Mouse (Mus musculus) CH12.LX (cell line): Measurements from ENCODE around the gene Ntng1. TPM values are rescaled to one million over a fixed set of nuclear protein-coding genes. Genes with fewer than 3 reads are reported as not detected.

Experiments used
- DNase-seq: peaks from one replicate; pipeline ENCODE4 v3.0.0-alpha.2; 2013; ENCODE audit errors: extremely low read depth
- H3K27ac ChIP-seq: 2 replicates; pipeline ENCODE4 v1.5.1; 2012; ENCODE audit warnings: low read depth, mild to moderate bottlenecking, control low read depth, moderate library complexity; ENCODE audit not compliant: insufficient read depth
- H3K27me3 ChIP-seq: replicated peaks from 2 replicates; pipeline ENCODE3; 2012; ENCODE audit warnings: inconsistent platforms
- H3K36me3 ChIP-seq, 2 experiments: replicated peaks in 1 of 2; 2 replicates each; pipeline versions ENCODE3 to v1.6.1; 2012; ENCODE audit warnings: inconsistent platforms in 1 of 2, low read length in 1 of 2, mild to moderate bottlenecking in 1 of 2, mixed read lengths in 1 of 2, moderate library complexity in 1 of 2; ENCODE audit not compliant: control insufficient read depth in 1 of 2, insufficient read depth in 1 of 2
- H3K4me1 ChIP-seq, 2 experiments: 2 replicates each; pipeline ENCODE4 v1.6.1; 2012; ENCODE audit warnings: inconsistent platforms in 1 of 2, moderate library complexity in 1 of 2; ENCODE audit not compliant: insufficient read depth in 2 of 2, control insufficient read depth in 1 of 2
- H3K4me2 ChIP-seq: 2 replicates; pipeline ENCODE4 v1.6.1; 2012; ENCODE audit warnings: low read depth, mild to moderate bottlenecking, control low read depth; ENCODE audit not compliant: poor library complexity, insufficient read depth, severe bottlenecking
- H3K4me3 ChIP-seq, 3 experiments: fragments of 150-350 bp in 1 of 3; sonication (generic) in 1 of 3; replicated peaks in 1 of 3; 2 replicates each; pipeline versions ENCODE3 to v1.5.1; 2011 to 2012; ENCODE audit warnings: low read depth in 2 of 3, low read length in 2 of 3, mild to moderate bottlenecking in 2 of 3, moderate library complexity in 2 of 3, control low read depth in 1 of 3, improper control_type of control experiment in 1 of 3, inconsistent platforms in 1 of 3, mixed read lengths in 1 of 3; ENCODE audit not compliant: poor library complexity in 1 of 3
- H3K79me2 ChIP-seq: replicated peaks from 2 replicates; pipeline ENCODE4 v1.6.1; 2012; ENCODE audit warnings: mild to moderate bottlenecking, moderate library complexity; ENCODE audit not compliant: control insufficient read depth, poor library complexity, insufficient read depth, severe bottlenecking; ENCODE audit errors: extremely low read depth
- H3K9ac ChIP-seq: 2 replicates; pipeline ENCODE4 v1.6.1; 2012; ENCODE audit warnings: low read depth, mild to moderate bottlenecking, control low read depth, moderate library complexity; ENCODE audit not compliant: insufficient read depth
- H3K9me3 ChIP-seq: replicated peaks from 2 replicates; pipeline ENCODE3; 2012; ENCODE audit warnings: low read length, inconsistent platforms, mixed read lengths
- BHLHE40 ChIP-seq: IDR thresholded peaks from 2 replicates; pipeline ENCODE4 v1.6.1; 2011; ENCODE audit warnings: mild to moderate bottlenecking, low read depth, low read length, improper control_type of control experiment
- E2F4 ChIP-seq: IDR thresholded peaks from 2 replicates; pipeline ENCODE4 v1.6.1; 2011; ENCODE audit warnings: low read depth, low read length, improper control_type of control experiment; ENCODE audit not compliant: insufficient replicate concordance
- ELF1 ChIP-seq: IDR thresholded peaks from 2 replicates; pipeline ENCODE4 v1.6.1; 2014; ENCODE audit warnings: low read depth, mild to moderate bottlenecking, inconsistent platforms, low read length, improper control_type of control experiment
- EP300 ChIP-seq: IDR thresholded peaks from 2 replicates; pipeline ENCODE4 v1.6.1; 2011; ENCODE audit warnings: low read length, improper control_type of control experiment
- ETS1 ChIP-seq: conservative IDR thresholded peaks from 2 replicates; pipeline ENCODE4 v1.6.1; 2012; ENCODE audit warnings: low read depth, mild to moderate bottlenecking, inconsistent platforms, low read length, improper control_type of control experiment, moderate library complexity
- GABPA ChIP-seq: IDR thresholded peaks from 2 replicates; pipeline ENCODE4 v1.6.1; 2012; ENCODE audit warnings: low read depth, low read length, improper control_type of control experiment, inconsistent platforms; ENCODE audit not compliant: insufficient replicate concordance
- HCFC1 ChIP-seq: IDR thresholded peaks from 2 replicates; pipeline ENCODE4 v1.6.1; 2012; ENCODE audit warnings: low read depth, mild to moderate bottlenecking, inconsistent platforms, low read length, improper control_type of control experiment
- IRF4 ChIP-seq: IDR thresholded peaks from 2 replicates; pipeline ENCODE4 v1.6.1; 2014; ENCODE audit warnings: low read depth, mild to moderate bottlenecking, inconsistent platforms, low read length, improper control_type of control experiment
- JUN ChIP-seq: IDR thresholded peaks from 2 replicates; pipeline ENCODE4 v1.6.1; 2011; ENCODE audit warnings: low read depth, mild to moderate bottlenecking, low read length, improper control_type of control experiment, moderate library complexity; ENCODE audit not compliant: insufficient read depth
- JUND ChIP-seq: conservative IDR thresholded peaks from 2 replicates; pipeline ENCODE4 v1.6.1; 2011; ENCODE audit warnings: low read depth, low read length, improper control_type of control experiment
- MAX ChIP-seq: IDR thresholded peaks from 2 replicates; pipeline ENCODE4 v1.6.1; 2011; ENCODE audit warnings: low read length, improper control_type of control experiment
- MAZ ChIP-seq: IDR thresholded peaks from 2 replicates; pipeline ENCODE4 v1.6.1; 2012; ENCODE audit warnings: low read depth, mild to moderate bottlenecking, inconsistent platforms, low read length, improper control_type of control experiment, moderate library complexity
- MYC ChIP-seq: IDR thresholded peaks from 2 replicates; pipeline ENCODE4 v1.6.1; 2011; ENCODE audit warnings: low read depth, mild to moderate bottlenecking, improper control_type of control experiment, low read length
- NELFE ChIP-seq: IDR thresholded peaks from 2 replicates; pipeline ENCODE4 v1.6.1; 2011; ENCODE audit warnings: low read depth, low read length, improper control_type of control experiment
- NRF1 ChIP-seq: IDR thresholded peaks from 2 replicates; pipeline ENCODE4 v1.6.1; 2014; ENCODE audit warnings: low read depth, mild to moderate bottlenecking, inconsistent platforms, low read length, improper control_type of control experiment, moderate library complexity
- PAX5 ChIP-seq: IDR thresholded peaks from 2 replicates; pipeline ENCODE4 v1.6.1; 2012; ENCODE audit warnings: low read length, inconsistent platforms, mixed read lengths
- POLR2A ChIP-seq: IDR thresholded peaks from 2 replicates; pipeline ENCODE4 v1.6.1; 2011; ENCODE audit warnings: low read depth, mild to moderate bottlenecking, improper control_type of control experiment, low read length
- POLR2AphosphoS2 ChIP-seq: IDR thresholded peaks from 2 replicates; pipeline ENCODE4 v1.6.1; 2011; ENCODE audit warnings: low read depth, low read length, improper control_type of control experiment
- RAD21 ChIP-seq: IDR thresholded peaks from 2 replicates; pipeline ENCODE4 v1.6.1; 2011; ENCODE audit warnings: low read depth, mild to moderate bottlenecking, low read length, improper control_type of control experiment, moderate library complexity
- RCOR1 ChIP-seq: conservative IDR thresholded peaks from 2 replicates; pipeline ENCODE4 v1.6.1; 2012; ENCODE audit warnings: low read depth, mild to moderate bottlenecking, inconsistent platforms, low read length, improper control_type of control experiment
- UBTF ChIP-seq: IDR thresholded peaks from 2 replicates; pipeline ENCODE4 v1.6.1; 2012; ENCODE audit warnings: low read depth, mild to moderate bottlenecking, inconsistent platforms, low read length, improper control_type of control experiment, moderate library complexity
- USF1 ChIP-seq: IDR thresholded peaks from 2 replicates; pipeline ENCODE4 v1.6.1; 2014; ENCODE audit warnings: low read depth, mild to moderate bottlenecking, inconsistent platforms, low read length, improper control_type of control experiment
- USF2 ChIP-seq: conservative IDR thresholded peaks from 2 replicates; pipeline ENCODE4 v1.6.1; 2011; ENCODE audit warnings: low read depth, low read length, improper control_type of control experiment
- ZC3H11A ChIP-seq: IDR thresholded peaks from 2 replicates; pipeline ENCODE4 v1.6.1; 2012; ENCODE audit warnings: low read depth, mild to moderate bottlenecking, inconsistent platforms, low read length, improper control_type of control experiment
- ZMIZ1 ChIP-seq: IDR thresholded peaks from 2 replicates; pipeline ENCODE4 v1.6.1; 2012; ENCODE audit warnings: low read depth, mild to moderate bottlenecking, inconsistent platforms, low read length, improper control_type of control experiment
- dilution Hi-C: fragments of 300-500 bp; cut with MboI; formaldehyde crosslinking; loops from 2 replicates; pipeline ENCODE4 v1.14.3; 2020; ENCODE audit warnings: low sequenced_read_pairs; ENCODE audit not compliant: extremely low pct_unique_long_range_greater_than_20kb, extremely low pct_ligation_motif_present
- in situ Hi-C: fragments of 300-500 bp; cut with MboI; formaldehyde crosslinking; loops from 3 replicates; pipeline ENCODE4 v1.14.3; 2019; ENCODE audit warnings: low sequenced_read_pairs, low pct_ligation_motif_present, low pct_unique_long_range_greater_than_20kb, mixed read lengths
- polyA plus RNA-seq: library from polyadenylated mRNA; unstranded; fragments of >175 nt; gene quantifications from 2 replicates; pipeline ENCODE4 v1.2.1, GENCODE M21; 2012; ENCODE audit warnings: low read depth; ENCODE audit not compliant: insufficient read length
- total RNA-seq, 2 experiments: library from RNA; depleted of rRNA; stranded (reverse); fragments of 300-350 nt in 1 of 2; fragments of >200 nt in 1 of 2; gene quantifications; 2 replicates each; pipeline ENCODE4 v1.2.3; 2012 to 2014

Gene Ntng1
- total and polyA plus RNA-seq, 3 experiments = not detected

DNA sequence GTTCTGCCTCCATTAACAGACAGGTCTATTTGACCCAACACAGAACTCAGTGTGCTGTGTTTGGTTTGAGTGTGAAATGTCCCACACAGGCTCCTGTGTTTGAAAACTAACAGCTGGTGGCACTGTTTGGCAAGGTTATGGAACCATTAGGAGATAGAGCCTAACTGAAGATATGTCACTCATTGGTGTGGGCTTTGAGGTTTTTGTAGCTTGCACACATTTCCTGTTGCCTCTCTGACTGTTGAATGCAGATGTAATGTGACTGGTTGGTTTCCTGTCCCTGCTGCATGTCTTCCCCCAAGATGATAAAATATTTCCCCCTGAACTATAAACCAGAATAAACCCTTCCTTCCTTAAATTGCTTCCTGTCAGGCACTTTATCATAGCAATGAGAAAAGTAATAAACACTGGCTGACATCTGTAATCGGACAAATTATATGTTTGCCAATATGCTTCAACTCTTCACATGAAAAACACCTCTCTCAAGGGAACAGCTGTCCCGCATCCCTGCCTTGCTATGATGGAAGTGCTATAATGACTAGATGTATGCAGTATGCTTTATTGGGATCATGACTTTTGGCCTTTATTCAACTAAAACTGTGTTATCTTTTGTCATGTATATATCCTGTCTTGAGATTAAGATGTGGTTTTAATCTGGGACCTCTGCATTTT is 320.9 kb downstream of the Ntng1 start:
- H3K36me3 ChIP-seq = no peaks in the 10 kb centered on the region
- no peak overlapping the region for H3K4me3 ChIP-seq
- no peak overlapping the region for H3K27ac ChIP-seq
- H3K79me2 ChIP-seq = no peaks in the 10 kb centered on the region
- dilution Hi-C loops (no loop called here), in situ Hi-C loops (no loop called here)
- no peaks in the 10 kb centered on the region for H3K27me3 ChIP-seq
- H3K4me1 ChIP-seq = no peaks in the 10 kb centered on the region
- TF ChIP-seq EP300 (no peak), RCOR1 (no peak), ZC3H11A (no peak), GABPA (no peak), JUN (no peak), MAZ (no peak), ETS1 (no peak), ZMIZ1 (no peak), NELFE (no peak), PAX5 (no peak), RAD21 (no peak), NRF1 (no peak), USF2 (no peak), JUND (no peak), BHLHE40 (no peak), USF1 (no peak)
- H3K9ac ChIP-seq = no peak overlapping the region
- H3K4me2 ChIP-seq = no peak overlapping the region
- peaks cover 54% of the 10 kb centered on the region for H3K9me3 ChIP-seq
- DNase-seq = no peak

DNA sequence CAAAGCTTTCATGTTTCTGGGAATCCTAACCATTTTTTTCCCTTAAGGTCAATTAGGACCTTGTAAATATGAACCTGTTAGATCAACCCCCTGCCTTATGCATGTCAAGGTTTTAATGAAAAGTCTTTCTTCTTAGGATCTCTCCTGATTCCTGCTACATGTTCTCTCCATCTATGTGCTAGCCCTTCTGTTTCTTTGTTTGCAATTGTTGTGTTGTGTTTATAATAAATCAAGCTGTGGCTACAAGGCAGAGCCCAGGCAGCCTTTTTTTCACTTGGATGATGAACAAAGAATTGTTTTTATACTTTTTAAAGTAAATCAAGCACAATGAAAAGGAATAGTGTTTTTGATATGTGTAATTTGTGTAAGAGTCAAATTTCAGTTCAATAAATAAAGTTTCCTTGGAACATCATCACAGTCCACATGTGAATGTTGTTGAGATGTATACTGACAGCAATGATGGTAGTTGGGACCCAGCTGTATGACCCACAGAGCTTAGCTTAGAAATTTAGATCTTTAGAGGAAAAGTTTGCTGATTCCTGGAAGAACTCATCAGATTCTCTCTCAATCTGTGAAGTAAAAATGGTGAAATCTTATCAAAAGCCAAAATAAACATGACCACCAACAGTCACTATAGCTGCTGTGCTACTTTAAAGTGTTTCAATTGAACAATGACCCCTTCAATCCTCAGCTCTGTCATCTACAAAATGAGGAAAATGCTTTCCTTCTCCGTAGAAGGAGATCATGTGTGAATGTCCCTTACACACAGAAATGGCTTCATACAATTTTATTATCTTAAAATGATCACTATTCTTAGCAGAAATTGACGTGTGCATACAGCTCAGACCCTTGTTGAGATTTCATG is 324.8 kb downstream of the Ntng1 start:
- H3K4me2 ChIP-seq = no peak overlapping the region
- no peaks in the 10 kb centered on the region for H3K4me1 ChIP-seq
- H3K27ac ChIP-seq = no peak overlapping the region
- H3K9ac ChIP-seq = no peak overlapping the region
- in situ Hi-C loops (no loop called here), dilution Hi-C loops (no loop called here)
- H3K9me3 ChIP-seq = peaks cover 42% of the 10 kb centered on the region
- no peak for DNase-seq
- H3K36me3 ChIP-seq = no peaks in the 10 kb centered on the region
- H3K4me3 ChIP-seq = no peak overlapping the region
- no peaks in the 10 kb centered on the region for H3K27me3 ChIP-seq
- no peak for TF ChIP-seq USF2
- no peak for TF ChIP-seq JUND
- no peak for TF ChIP-seq POLR2AphosphoS2
- no peak for TF ChIP-seq RCOR1
- no peak for TF ChIP-seq IRF4
- no peak for TF ChIP-seq MYC
- TF ChIP-seq ELF1 = no peak
- TF ChIP-seq ZMIZ1 = no peak
- TF ChIP-seq MAX = no peak
- no peak for TF ChIP-seq HCFC1
- TF ChIP-seq RAD21 = no peak
- TF ChIP-seq PAX5 = no peak
- no peak for TF ChIP-seq UBTF
- TF ChIP-seq E2F4 = no peak
- no peak for TF ChIP-seq POLR2A
- TF ChIP-seq, all 38 proteins: peak for 0
- no peaks in the 10 kb centered on the region for H3K79me2 ChIP-seq
